Mouse (Mus musculus) heart, embryonic 14.5 days (tissue): ENCODE measurements at regions not wholly inside any gene's neighbourhood (a gene's known extent, or its start where the extent isn't known, plus 50 kb on each side); places are given as distances from the start of the nearest gene placed in this dataset.
A peak's percentile ranks its signal among the peaks of the same experiment; 100 is the strongest.

ENCODE experiments used
- ATAC-seq: fragments of 200-750 bp; cut with Nextera tagmentation; 2 replicates; pipeline ENCODE4 v1.8.0; 2017; ENCODE audit warnings: low read depth, moderate TSS enrichment; ENCODE audit not compliant: insufficient number of reproducible peaks, insufficient read depth, low FRiP score
- H3K27ac ChIP-seq, 2 experiments: fragments of 200-500 bp in 1 of 2; fragments of 300-500 bp in 1 of 2; sonication (generic) in 1 of 2; replicated peaks in 1 of 2; 2 replicates each; pipeline ENCODE4 v1.5.1; 2012 to 2014; ENCODE audit warnings: low read depth in 2 of 2, low read length in 2 of 2, control low read depth in 1 of 2, mild to moderate bottlenecking in 1 of 2, mixed read lengths in 1 of 2; ENCODE audit not compliant: control insufficient read depth in 1 of 2, insufficient read depth in 1 of 2
- H3K27me3 ChIP-seq: fragments of 300-500 bp; sonication (generic); 2 replicates; pipeline ENCODE4 v1.6.1; 2014; ENCODE audit warnings: mild to moderate bottlenecking, low read length, control low read depth; ENCODE audit not compliant: control insufficient read depth, insufficient read depth
- H3K36me3 ChIP-seq: fragments of 300-500 bp; sonication (generic); 2 replicates; pipeline ENCODE4 v1.6.1; 2014; ENCODE audit warnings: mild to moderate bottlenecking, control low read depth, low read length, mixed read lengths; ENCODE audit not compliant: control insufficient read depth, insufficient read depth
- H3K4me1 ChIP-seq, 2 experiments: fragments of 200-500 bp in 1 of 2; fragments of 300-500 bp in 1 of 2; sonication (generic) in 1 of 2; 2 replicates each; pipeline ENCODE4 v1.6.1; 2012 to 2014; ENCODE audit warnings: low read length in 2 of 2, control low read depth in 1 of 2, mixed read lengths in 1 of 2; ENCODE audit not compliant: control insufficient read depth in 2 of 2, insufficient read depth in 2 of 2
- H3K4me2 ChIP-seq: fragments of 300-500 bp; sonication (generic); 2 replicates; pipeline ENCODE4 v1.6.1; 2014; ENCODE audit warnings: mild to moderate bottlenecking, low read length
- H3K4me3 ChIP-seq, 2 experiments: fragments of 200-500 bp in 1 of 2; fragments of 300-500 bp in 1 of 2; sonication (generic) in 1 of 2; 2 replicates each; pipeline ENCODE4 v1.5.1; 2012 to 2014; ENCODE audit warnings: low read length in 2 of 2, mild to moderate bottlenecking in 2 of 2, control low read depth in 1 of 2, low read depth in 1 of 2, moderate library complexity in 1 of 2; ENCODE audit not compliant: control insufficient read depth in 1 of 2, insufficient read depth in 1 of 2
- H3K9ac ChIP-seq: fragments of 300-500 bp; sonication (generic); 2 replicates; pipeline ENCODE4 v1.6.1; 2014; ENCODE audit warnings: mild to moderate bottlenecking, low read length
- H3K9me3 ChIP-seq: fragments of 300-500 bp; sonication (generic); 2 replicates; pipeline ENCODE4 v1.6.1; 2016; ENCODE audit warnings: low read length, control low read depth; ENCODE audit not compliant: control insufficient read depth
- WGBS: fragments of 180-500 bp; shearing (Covaris S2); extraction: QIAGEN DNeasy Blood & Tissue Kit; methylation state at CpG from one replicate; pipeline ENCODE4 v1.1.7; 2014; 5-methylcytosine and 5-hydroxymethylcytosine counted together

GRCm38 (mm10) chr19:44644929-44645328 is 82.3 kb downstream of the Hif1an start:
- Histone ChIP-seq H3K9ac (no peak overlapping the region), H3K4me2 (no peak overlapping the region), H3K4me1 (no peaks in the 10 kb centered on the region), H3K4me3 (no peak overlapping the region), H3K9me3 (no peaks in the 10 kb centered on the region), H3K36me3 (no peaks in the 10 kb centered on the region), H3K27ac (no peak overlapping the region), H3K27me3 (peaks cover 81% of the 10 kb centered on the region)
- no peak for ATAC-seq
- WGBS, result 55% methylated on average over 4 of the region's 4 CpGs

- H3K4me3 ChIP-seq, result no peak overlapping the region
- no peak for ATAC-seq
- H3K9me3 ChIP-seq, result no peaks in the 10 kb centered on the region
- H3K27me3 ChIP-seq, result peaks cover 82% of the 10 kb centered on the region
- no peak overlapping the region for H3K9ac ChIP-seq
- no peaks in the 10 kb centered on the region for H3K4me1 ChIP-seq
- no peaks in the 10 kb centered on the region for H3K36me3 ChIP-seq
- H3K27ac ChIP-seq, result no peak overlapping the region
- H3K4me2 ChIP-seq, result no peak overlapping the region
- 65% methylated on average over 9 of the region's 9 CpGs for WGBS
Measured at GRCm38 (mm10) chr19:44646548-44646947, 83.9 kb downstream of the Hif1an start.

- 61% methylated on average over 7 of the region's 7 CpGs for WGBS
- Histone ChIP-seq H3K4me3 (no peak overlapping the region), H3K27ac (no peak overlapping the region), H3K9me3 (no peaks in the 10 kb centered on the region), H3K36me3 (no peaks in the 10 kb centered on the region), H3K4me2 (no peak overlapping the region), H3K4me1 (no peaks in the 10 kb centered on the region), H3K9ac (no peak overlapping the region), H3K27me3 (peaks cover 75% of the 10 kb centered on the region)
- ATAC-seq, result no peak
Measured at GRCm38 (mm10) chr19:44649206-44649605, 86.6 kb downstream of the Hif1an start.

- Histone ChIP-seq H3K9me3 (no peaks in the 10 kb centered on the region), H3K4me2 (no peak overlapping the region), H3K27ac (no peak overlapping the region), H3K9ac (no peak overlapping the region), H3K4me1 (no peaks in the 10 kb centered on the region), H3K4me3 (no peak overlapping the region), H3K27me3 (peaks cover 82% of the 10 kb centered on the region), H3K36me3 (no peaks in the 10 kb centered on the region)
- no peak for ATAC-seq
- 29% methylated on average over 2 of the region's 2 CpGs for WGBS
Measured at GRCm38 (mm10) chr19:44650841-44651240, 88.2 kb downstream of the Hif1an start.

GRCm38 (mm10) chr19:44651605-44652004 is 89.0 kb downstream of the Hif1an start:
- no peaks in the 10 kb centered on the region for H3K36me3 ChIP-seq
- no peak overlapping the region for H3K4me3 ChIP-seq
- H3K27ac ChIP-seq, result no peak overlapping the region
- H3K9me3 ChIP-seq, result no peaks in the 10 kb centered on the region
- 5% methylated on average over 4 of the region's 4 CpGs for WGBS
- ATAC-seq, result no peak
- peaks cover 81% of the 10 kb centered on the region for H3K27me3 ChIP-seq
- H3K4me2 ChIP-seq, result no peak overlapping the region
- H3K4me1 ChIP-seq, result no peaks in the 10 kb centered on the region
- H3K9ac ChIP-seq, result no peak overlapping the region

GRCm38 (mm10) chr19:44655719-44656118 is 93.1 kb downstream of the Hif1an start:
- no peaks in the 10 kb centered on the region for H3K36me3 ChIP-seq
- no peaks in the 10 kb centered on the region for H3K9me3 ChIP-seq
- no peak overlapping the region for H3K27ac ChIP-seq
- H3K27me3 ChIP-seq, result peaks cover 74% of the 10 kb centered on the region
- no peaks in the 10 kb centered on the region for H3K4me1 ChIP-seq
- no peak for ATAC-seq
- no peak overlapping the region for H3K9ac ChIP-seq
- WGBS, result 3% methylated on average over 6 of the region's 6 CpGs
- no peak overlapping the region for H3K4me3 ChIP-seq
- H3K4me2 ChIP-seq, result no peak overlapping the region

- Histone ChIP-seq H3K9me3 (no peaks in the 10 kb centered on the region), H3K4me3 (no peak overlapping the region), H3K27me3 (peaks cover 79% of the 10 kb centered on the region), H3K36me3 (no peaks in the 10 kb centered on the region), H3K4me1 (no peaks in the 10 kb centered on the region), H3K4me2 (no peak overlapping the region), H3K27ac (no peak overlapping the region), H3K9ac (no peak overlapping the region)
- no peak for ATAC-seq
- WGBS, result 28% methylated on average over 10 of the region's 10 CpGs
Measured at GRCm38 (mm10) chr19:44659316-44659715, 96.5 kb upstream of the Pax2 start.

GRCm38 (mm10) chr19:44669535-44669958 is 86.3 kb upstream of the Pax2 start:
- H3K9me3 ChIP-seq, result 0 out of 2 replicates have a peak, but pooled peaks cover 2% of the 10 kb centered on the region
- H3K4me1 ChIP-seq, result peaks cover 2 to 21% of the 10 kb centered on the region in 2 experiments; a peak in 3 of 4 replicates
- H3K27ac ChIP-seq, result no peak overlapping the region
- 2% methylated on average over 14 of the region's 14 CpGs for WGBS
- peaks cover 93% of the 10 kb centered on the region for H3K27me3 ChIP-seq
- peak overlapping the region in 1 of 2 experiments; percentile 14; a peak in 1 of 4 replicates for H3K4me3 ChIP-seq
- ATAC-seq, result no peak
- no peak overlapping the region for H3K9ac ChIP-seq
- no peaks in the 10 kb centered on the region for H3K36me3 ChIP-seq
- H3K4me2 ChIP-seq, result peak overlapping the region; percentile 47
